Mouse (Mus musculus): Measurements from ENCODE around the gene Sh3tc1. TPM values are rescaled to one million over a fixed set of nuclear protein-coding genes. Genes with fewer than 3 reads are reported as not detected.

The Sh3tc1 gene
- polyA plus RNA-seq (2015; fragmentation: Nextera tagmentation; extraction: Ambion mirVana) = 5.0 and 7.0 TPM in 2 replicates

DNA sequence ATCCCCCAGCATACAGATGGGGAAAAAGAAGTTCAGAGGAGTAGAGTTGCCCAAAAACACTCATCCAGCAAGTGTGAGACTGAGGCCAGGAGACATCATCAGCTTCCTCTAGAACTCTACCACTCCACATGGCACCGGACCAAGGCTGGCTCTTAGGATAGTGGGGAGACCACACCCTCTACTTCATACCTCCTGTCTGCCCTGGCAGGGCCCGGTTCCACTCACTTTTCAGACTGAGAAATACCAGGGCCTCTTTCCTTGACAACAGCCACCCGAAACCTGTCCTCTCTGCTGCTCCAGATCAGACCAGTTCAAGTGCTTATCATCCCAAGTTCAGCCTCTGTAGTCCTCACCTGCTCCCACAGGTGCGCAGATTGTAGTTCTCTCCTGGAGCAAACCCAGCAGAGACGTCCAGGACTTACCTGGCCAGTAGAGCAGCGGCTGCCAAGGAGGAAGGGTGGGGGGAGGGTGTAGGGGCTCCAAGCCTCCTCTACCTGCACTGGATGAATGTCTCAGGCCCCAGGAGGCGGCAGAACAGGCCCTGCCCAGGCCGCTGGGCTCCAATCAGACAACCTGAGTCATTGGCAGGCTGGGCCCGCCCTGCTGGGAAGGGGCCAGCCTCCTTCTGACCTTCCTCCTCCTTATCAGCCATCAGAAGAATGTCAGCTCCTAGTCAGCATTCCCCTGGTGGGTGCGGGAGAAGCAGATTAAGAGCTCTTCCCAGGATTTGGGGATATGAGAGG is at the start of gene Sh3tc1:
Sh3tc1 (minus strand) TSS at position 452 of the 743 bp plus-strand sequence.
- 19% methylated on average over 10 of the region's 10 CpGs for WGBS

DNA sequence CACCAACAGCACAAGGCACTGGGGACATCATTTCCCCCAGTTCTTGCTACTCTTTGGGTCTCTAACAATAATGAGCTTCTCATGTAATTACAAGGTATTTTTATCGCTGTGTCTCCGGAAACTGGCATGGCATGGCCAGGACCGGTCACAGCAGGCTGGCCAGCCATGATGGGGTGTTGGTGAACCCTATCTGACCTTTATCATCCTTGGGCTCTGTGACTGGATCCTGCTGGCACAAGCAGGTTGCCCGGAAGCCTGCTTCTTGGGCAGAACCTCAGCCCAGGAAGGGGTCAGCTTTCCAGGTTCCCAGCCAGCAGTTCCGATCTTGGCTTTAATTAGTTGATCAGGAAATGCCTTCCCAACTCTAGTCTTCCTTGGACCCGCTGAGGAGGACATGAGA is 48.9 kb upstream of the Sh3tc1 start:
- H3K4me3 ChIP-seq (replicated peaks) = no peak overlapping the region
- no peak overlapping the region for H3K9ac ChIP-seq
- WGBS = 70% methylated on average over 6 of the region's 6 CpGs
- no peaks in the 10 kb centered on the region for H3K36me3 ChIP-seq
- H3K9me3 ChIP-seq (replicated peaks) = no peaks in the 10 kb centered on the region
- no peaks in the 10 kb centered on the region for H3K27me3 ChIP-seq
- H3K4me2 ChIP-seq (replicated peaks) = no peak overlapping the region
- no peak for ATAC-seq (ENCODE audit: insufficient number of reproducible peaks, low FRiP score, low TSS enrichment, low read depth)
- no peak overlapping the region for H3K27ac ChIP-seq (replicated peaks)
- no peaks in the 10 kb centered on the region for H3K4me1 ChIP-seq

More for the DNA sequence above, at the start of gene Sh3tc1:
- Histone ChIP-seq H3K27me3 (peaks cover 16% of the 10 kb centered on the region), H3K27ac (replicated peaks) (0 out of 2 replicates have a peak within 1 kb of the TSS, but pooled peaks have one; percentile 11), H3K4me1 (peaks cover 15% of the 10 kb centered on the region; the same call in 1 of the 2 replicates), H3K36me3 (no peaks in the 10 kb centered on the region), H3K9ac (no peak within 1 kb of the TSS), H3K9me3 (replicated peaks) (no peaks in the 10 kb centered on the region), H3K4me2 (replicated peaks) (no peak within 1 kb of the TSS), H3K4me3 (replicated peaks) (no peak within 1 kb of the TSS)
- ATAC-seq (ENCODE audit: insufficient number of reproducible peaks, low FRiP score, low TSS enrichment, low read depth) = peak; percentile 25; the same call in 1 of the 2 replicates

DNA sequence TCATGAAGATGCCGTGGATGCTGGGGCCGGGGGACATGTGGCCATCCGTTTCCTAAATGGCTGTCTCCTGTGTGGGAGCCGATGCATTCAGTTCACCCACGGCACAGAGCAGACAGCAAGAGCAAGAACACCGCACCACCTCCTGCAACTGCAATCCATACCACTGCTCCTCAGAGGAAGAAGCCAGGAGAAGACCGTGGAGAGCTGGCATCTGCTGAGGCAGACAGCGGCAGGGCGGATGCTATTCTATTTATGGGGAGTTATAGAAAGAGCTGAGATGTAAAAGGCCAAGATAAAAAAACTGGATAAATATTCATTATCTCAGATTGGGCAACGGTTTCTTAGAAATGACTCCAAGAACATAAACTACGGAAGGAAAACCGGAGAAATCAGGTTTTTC is 48.1 kb upstream of the Sh3tc1 start:
- H3K9me3 ChIP-seq (replicated peaks) = no peaks in the 10 kb centered on the region
- H3K27me3 ChIP-seq = no peaks in the 10 kb centered on the region
- no peak overlapping the region for H3K9ac ChIP-seq
- no peak overlapping the region for H3K27ac ChIP-seq (replicated peaks)
- H3K36me3 ChIP-seq = no peaks in the 10 kb centered on the region
- ATAC-seq (ENCODE audit: insufficient number of reproducible peaks, low FRiP score, low TSS enrichment, low read depth) = no peak
- no peaks in the 10 kb centered on the region for H3K4me1 ChIP-seq
- H3K4me2 ChIP-seq (replicated peaks) = no peak overlapping the region
- WGBS = 88% methylated on average over 12 of the region's 12 CpGs
- no peak overlapping the region for H3K4me3 ChIP-seq (replicated peaks)

DNA sequence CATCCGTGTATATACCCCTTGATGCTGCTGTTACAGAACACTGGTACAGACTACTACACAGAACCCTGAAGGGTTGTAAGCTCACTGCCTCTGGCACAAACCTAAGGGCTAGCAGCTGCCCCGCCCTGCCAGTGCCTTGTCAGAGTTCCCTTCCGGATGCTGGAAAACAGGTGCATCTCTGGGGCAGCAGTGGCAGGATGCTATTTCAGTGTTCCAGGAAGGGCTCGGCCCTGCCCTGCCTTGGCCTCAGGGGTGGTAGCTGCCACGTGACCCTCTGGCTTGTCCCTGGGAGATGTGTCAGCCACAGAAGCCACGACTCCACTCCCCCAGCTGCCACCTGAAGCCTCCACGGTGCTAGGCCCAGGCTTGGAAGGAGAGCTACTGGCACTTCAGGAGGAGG is 46.1 kb upstream of the Sh3tc1 start:
- ATAC-seq (ENCODE audit: insufficient number of reproducible peaks, low FRiP score, low TSS enrichment, low read depth) = peak; percentile 30; the same call in 1 of the 2 replicates

DNA sequence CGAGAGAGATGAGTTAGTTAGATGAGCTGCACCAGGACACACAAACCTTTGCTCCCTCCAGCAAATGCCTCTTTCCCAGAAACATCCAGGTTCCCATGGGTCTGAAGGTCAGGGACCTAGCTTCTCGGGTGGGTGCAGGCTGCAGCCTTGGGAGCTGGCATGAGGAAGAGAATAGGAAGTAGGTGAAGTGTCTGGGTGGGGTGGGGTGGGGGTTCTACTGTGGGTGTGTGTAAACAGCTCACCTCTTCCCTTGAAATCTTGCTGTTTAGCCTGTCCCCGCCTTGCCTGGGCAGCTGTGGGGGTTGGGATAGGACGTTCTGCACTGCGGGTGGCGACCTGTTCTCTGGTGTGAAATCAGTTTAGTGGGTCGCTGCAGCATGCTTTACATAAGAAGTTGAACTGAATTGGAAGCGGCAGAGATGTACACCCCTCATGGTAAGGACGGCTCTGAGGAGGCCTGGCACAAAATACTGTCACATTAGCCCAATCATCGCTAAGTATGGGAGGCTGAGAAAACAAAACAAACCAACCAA is 42.9 kb upstream of the Sh3tc1 start:
- ATAC-seq (ENCODE audit: insufficient number of reproducible peaks, low FRiP score, low TSS enrichment, low read depth) = no peak
- WGBS = 51% methylated on average over 10 of the region's 10 CpGs

More for the DNA sequence above, 46.1 kb upstream of the Sh3tc1 start:
- no peaks in the 10 kb centered on the region for H3K36me3 ChIP-seq
- no peak overlapping the region for H3K4me3 ChIP-seq (replicated peaks)
- no peaks in the 10 kb centered on the region for H3K27me3 ChIP-seq
- no peak overlapping the region for H3K4me2 ChIP-seq (replicated peaks)
- H3K4me1 ChIP-seq = no peaks in the 10 kb centered on the region
- no peaks in the 10 kb centered on the region for H3K9me3 ChIP-seq (replicated peaks)
- no peak overlapping the region for H3K27ac ChIP-seq (replicated peaks)
- H3K9ac ChIP-seq = no peak overlapping the region
- WGBS = 55% methylated on average over 7 of the region's 7 CpGs

DNA sequence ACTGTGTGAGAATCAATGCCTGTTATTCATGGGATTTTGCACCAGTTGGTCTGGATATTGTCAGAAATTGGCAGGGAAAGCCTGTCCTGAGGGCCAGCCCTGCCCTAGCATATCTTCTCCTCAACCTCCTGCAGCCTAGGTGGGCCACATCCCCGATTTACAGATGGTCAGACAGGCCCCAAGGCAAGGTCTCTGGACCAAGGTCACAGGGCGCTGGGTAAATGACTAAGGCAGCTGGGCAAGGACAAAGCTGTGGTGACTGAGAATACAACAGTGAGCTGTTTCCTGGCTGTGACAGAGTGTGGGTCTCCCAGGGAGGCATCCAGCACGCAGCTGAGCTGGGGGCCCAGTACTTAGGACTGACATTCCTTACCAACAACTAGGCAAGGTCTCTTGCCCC is 41.3 kb upstream of the Sh3tc1 start:
- ATAC-seq (ENCODE audit: insufficient number of reproducible peaks, low FRiP score, low TSS enrichment, low read depth) = no peak
- no peaks in the 10 kb centered on the region for H3K36me3 ChIP-seq
- H3K4me1 ChIP-seq = no peaks in the 10 kb centered on the region
- H3K9me3 ChIP-seq (replicated peaks) = no peaks in the 10 kb centered on the region
- H3K4me3 ChIP-seq (replicated peaks) = no peak overlapping the region
- 60% methylated on average over 3 of the region's 3 CpGs for WGBS
- H3K4me2 ChIP-seq (replicated peaks) = no peak overlapping the region
- no peaks in the 10 kb centered on the region for H3K27me3 ChIP-seq
- no peak overlapping the region for H3K27ac ChIP-seq (replicated peaks)
- no peak overlapping the region for H3K9ac ChIP-seq

More for the DNA sequence above, 42.9 kb upstream of the Sh3tc1 start:
- no peak overlapping the region for H3K9ac ChIP-seq
- no peak overlapping the region for H3K4me2 ChIP-seq (replicated peaks)
- H3K27ac ChIP-seq (replicated peaks) = no peak overlapping the region
- no peaks in the 10 kb centered on the region for H3K27me3 ChIP-seq
- no peaks in the 10 kb centered on the region for H3K36me3 ChIP-seq
- H3K4me3 ChIP-seq (replicated peaks) = no peak overlapping the region
- H3K9me3 ChIP-seq (replicated peaks) = no peaks in the 10 kb centered on the region
- H3K4me1 ChIP-seq = no peaks in the 10 kb centered on the region

DNA sequence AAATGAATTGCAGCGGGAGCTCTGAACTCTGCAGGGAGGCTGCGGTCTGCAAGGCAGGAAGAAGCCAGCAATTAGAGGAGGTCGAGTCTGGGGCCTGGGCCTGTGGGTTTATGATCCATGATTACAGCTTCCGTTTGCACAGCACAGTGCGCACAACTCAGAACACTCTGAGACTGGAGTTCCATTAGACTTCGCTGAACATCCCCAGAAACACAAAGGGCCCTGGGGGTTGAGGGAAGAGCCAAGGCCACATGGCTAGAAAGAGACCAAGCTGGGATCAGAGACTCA is 34.3 kb upstream of the Sh3tc1 start:
- H3K4me2 ChIP-seq (replicated peaks) = no peak overlapping the region
- H3K9ac ChIP-seq = no peak overlapping the region
- H3K4me1 ChIP-seq = peaks cover 10% of the 10 kb centered on the region
- H3K27ac ChIP-seq (replicated peaks) = no peak overlapping the region
- no peaks in the 10 kb centered on the region for H3K9me3 ChIP-seq (replicated peaks)
- 30% methylated on average over 6 of the region's 6 CpGs for WGBS
- ATAC-seq (ENCODE audit: insufficient number of reproducible peaks, low FRiP score, low TSS enrichment, low read depth) = peak; percentile 49; the same call in 1 of the 2 replicates
- H3K4me3 ChIP-seq (replicated peaks) = no peak overlapping the region
- no peaks in the 10 kb centered on the region for H3K36me3 ChIP-seq
- no peaks in the 10 kb centered on the region; the same call in 1 of the 2 replicates for H3K27me3 ChIP-seq

DNA sequence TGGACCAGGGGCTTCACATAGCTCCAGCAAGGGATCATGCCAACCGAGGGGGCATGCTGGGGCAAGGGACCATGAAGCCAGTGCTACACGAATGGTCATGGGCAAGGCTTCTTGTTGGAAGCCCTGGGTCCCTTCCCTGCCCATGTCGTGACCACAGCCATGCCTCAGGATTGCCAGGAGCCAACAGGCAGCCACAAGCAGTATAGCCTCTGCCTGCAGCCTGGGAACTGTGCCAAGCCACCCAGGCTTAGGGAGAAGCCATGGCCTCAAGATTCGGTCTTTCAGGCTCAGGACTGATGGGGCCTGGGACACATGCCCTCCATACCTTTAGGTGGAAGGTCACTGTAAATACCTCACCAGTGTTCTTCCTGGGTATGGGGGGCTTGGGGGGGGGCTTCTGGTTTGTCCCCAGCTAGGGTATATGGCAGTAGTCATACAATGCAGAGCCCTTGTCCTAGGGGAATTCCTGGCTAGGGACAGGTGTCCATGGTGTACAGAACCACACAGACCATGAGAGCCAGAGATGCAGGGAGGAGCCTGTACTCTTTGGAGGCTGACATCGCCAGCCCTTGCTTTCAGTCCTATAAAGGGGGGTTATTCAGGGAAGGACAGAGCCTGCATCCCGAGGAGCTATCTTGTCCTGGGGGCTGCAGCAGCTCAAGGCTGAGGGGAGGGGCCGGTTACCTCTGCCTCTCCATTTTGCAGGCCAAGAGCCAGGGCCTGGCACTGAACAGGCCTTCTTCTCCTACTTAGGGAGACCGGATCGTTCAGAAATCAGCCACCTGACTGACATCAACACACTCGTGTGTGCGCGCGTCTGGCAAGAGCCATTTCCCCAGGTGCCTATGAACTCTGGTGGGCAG is 33.7 kb upstream of the Sh3tc1 start:
- H3K4me2 ChIP-seq (replicated peaks) = no peak overlapping the region
- no peak overlapping the region for H3K4me3 ChIP-seq (replicated peaks)
- H3K4me1 ChIP-seq = peaks cover 10% of the 10 kb centered on the region
- WGBS = 55% methylated on average over 13 of the region's 13 CpGs
- no peaks in the 10 kb centered on the region; the same call in 1 of the 2 replicates for H3K27me3 ChIP-seq
- ATAC-seq (ENCODE audit: insufficient number of reproducible peaks, low FRiP score, low TSS enrichment, low read depth) = no peak
- no peak overlapping the region for H3K9ac ChIP-seq
- H3K36me3 ChIP-seq = no peaks in the 10 kb centered on the region
- no peaks in the 10 kb centered on the region for H3K9me3 ChIP-seq (replicated peaks)
- H3K27ac ChIP-seq (replicated peaks) = no peak overlapping the region

DNA sequence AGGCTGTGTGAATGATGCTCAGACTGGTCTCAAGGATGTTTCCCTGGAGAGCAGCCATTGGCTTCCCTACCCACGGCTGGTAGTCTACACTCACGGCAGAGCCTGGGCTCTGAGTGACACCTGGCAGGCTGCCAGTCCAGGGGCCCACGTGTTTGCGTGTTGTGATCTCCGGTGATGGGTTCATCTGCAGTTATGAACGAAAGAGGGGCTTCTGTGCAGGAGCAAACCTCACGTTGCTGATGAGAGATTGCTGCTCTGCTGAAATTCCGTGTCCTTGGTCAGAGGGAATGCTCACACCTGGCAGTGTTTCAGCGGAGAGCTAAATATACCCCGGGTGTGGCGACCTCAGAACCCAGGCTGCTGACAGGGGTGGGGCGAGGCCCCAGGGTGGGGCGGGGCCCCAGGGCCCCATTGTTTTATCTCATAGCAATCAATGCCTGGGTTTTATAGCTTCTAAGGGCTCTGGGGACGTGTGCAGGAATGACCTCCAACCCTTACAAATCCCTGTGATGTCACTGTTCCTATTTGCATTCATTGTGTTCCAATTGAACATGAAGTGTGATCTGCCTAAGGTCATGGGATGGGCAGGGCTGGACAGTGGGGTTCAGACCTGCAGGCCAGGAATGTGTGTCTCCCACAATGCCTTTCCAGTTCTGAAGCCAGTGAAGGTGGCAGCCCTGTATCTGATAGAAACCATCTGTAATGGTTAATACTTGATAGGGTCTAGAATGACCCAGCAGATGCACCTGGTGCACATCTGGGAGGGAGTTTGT is 31.3 kb upstream of the Sh3tc1 start:
- H3K27ac ChIP-seq (replicated peaks) = no peak overlapping the region
- no peak overlapping the region for H3K9ac ChIP-seq
- no peaks in the 10 kb centered on the region for H3K9me3 ChIP-seq (replicated peaks)
- H3K4me1 ChIP-seq = peaks cover 10% of the 10 kb centered on the region
- ATAC-seq (ENCODE audit: insufficient number of reproducible peaks, low FRiP score, low TSS enrichment, low read depth) = no peak
- no peak overlapping the region for H3K4me2 ChIP-seq (replicated peaks)
- WGBS = 42% methylated on average over 14 of the region's 14 CpGs
- no peaks in the 10 kb centered on the region; the same call in 1 of the 2 replicates for H3K27me3 ChIP-seq
- H3K36me3 ChIP-seq = no peaks in the 10 kb centered on the region
- no peak overlapping the region for H3K4me3 ChIP-seq (replicated peaks)

DNA sequence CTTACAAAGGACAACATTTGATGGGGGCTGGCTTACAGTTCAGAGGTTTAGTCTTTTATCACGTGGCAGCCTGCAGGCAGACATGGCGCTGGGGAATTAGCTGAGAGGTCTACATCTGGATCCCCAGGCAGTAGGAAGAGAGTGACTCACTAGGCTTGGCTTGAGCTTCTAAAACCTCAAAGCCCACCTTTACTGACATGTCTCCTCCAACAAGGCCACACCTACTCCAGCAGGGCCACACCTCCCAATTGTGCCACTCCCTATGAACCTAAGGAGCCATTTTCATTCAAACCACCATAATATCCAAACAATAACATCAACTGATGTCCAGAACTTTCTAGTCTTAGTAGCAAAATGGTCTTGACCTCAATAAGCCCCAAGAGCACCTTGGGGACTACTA is 30.5 kb upstream of the Sh3tc1 start:
- Histone ChIP-seq H3K4me1 (peaks cover 10% of the 10 kb centered on the region), H3K27me3 (no peaks in the 10 kb centered on the region; the same call in 1 of the 2 replicates), H3K9ac (no peak overlapping the region), H3K4me2 (replicated peaks) (no peak overlapping the region), H3K36me3 (no peaks in the 10 kb centered on the region), H3K4me3 (replicated peaks) (no peak overlapping the region), H3K27ac (replicated peaks) (no peak overlapping the region), H3K9me3 (replicated peaks) (no peaks in the 10 kb centered on the region)
- WGBS = 76% methylated on average over 2 of the region's 2 CpGs
- ATAC-seq (ENCODE audit: insufficient number of reproducible peaks, low FRiP score, low TSS enrichment, low read depth) = no peak

DNA sequence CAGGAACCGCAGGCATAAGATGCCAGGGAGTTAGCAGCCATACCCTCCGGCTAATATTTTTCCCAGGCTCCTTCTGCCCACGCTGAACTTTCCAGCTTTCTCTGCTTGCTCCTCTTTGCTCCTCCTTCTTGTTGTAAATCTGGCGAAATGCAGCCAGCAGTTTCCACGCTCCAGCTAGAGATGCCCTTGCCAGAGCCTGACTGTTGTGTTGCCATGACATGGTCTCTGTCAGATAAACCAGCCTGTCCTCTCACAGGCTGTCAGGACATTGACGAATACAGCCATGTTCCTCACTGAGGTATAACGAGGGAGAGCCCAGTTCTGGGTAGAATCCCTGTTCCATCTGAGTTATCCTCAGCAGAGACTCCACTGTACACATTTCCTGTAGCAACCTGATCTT is 29.2 kb upstream of the Sh3tc1 start:
- H3K27ac ChIP-seq (replicated peaks) = no peak overlapping the region
- WGBS = 80% methylated on average over 7 of the region's 7 CpGs
- ATAC-seq (ENCODE audit: insufficient number of reproducible peaks, low FRiP score, low TSS enrichment, low read depth) = no peak

More for the DNA sequence above, 29.2 kb upstream of the Sh3tc1 start:
- H3K4me1 ChIP-seq = peaks cover 10% of the 10 kb centered on the region
- H3K9ac ChIP-seq = no peak overlapping the region
- no peak overlapping the region for H3K4me2 ChIP-seq (replicated peaks)
- peaks cover 7% of the 10 kb centered on the region; the same call in 1 of the 2 replicates for H3K27me3 ChIP-seq
- no peak overlapping the region for H3K4me3 ChIP-seq (replicated peaks)
- H3K9me3 ChIP-seq (replicated peaks) = no peaks in the 10 kb centered on the region
- no peaks in the 10 kb centered on the region for H3K36me3 ChIP-seq

Data from embryonic facial prominence, embryonic 15.5 days (tissue).